Mouse (Mus musculus) hindbrain, postnatal 0 days (tissue): ENCODE data around the gene Trim47. TPM values are rescaled to one million over a fixed set of nuclear protein-coding genes. Genes with fewer than 3 reads are reported as not detected.

ENCODE experiments used
- ATAC-seq: fragments of 200-750 bp; cut with Nextera tagmentation; 2 replicates; pipeline ENCODE4 v1.8.0; 2017; ENCODE audit warnings: mild to moderate bottlenecking, moderate TSS enrichment, moderate library complexity
- DNase-seq: peaks from one replicate; pipeline ENCODE4 v3.0.0-alpha.2; 2015; ENCODE audit warnings: low spot score
- H3K27ac ChIP-seq: fragments of 300-500 bp; sonication (generic); 2 replicates; pipeline ENCODE4 v1.5.1; 2014; ENCODE audit warnings: mild to moderate bottlenecking
- H3K27me3 ChIP-seq: fragments of 300-500 bp; sonication (generic); 2 replicates; pipeline ENCODE4 v1.6.1; 2014; ENCODE audit warnings: low read length, mixed read lengths; ENCODE audit not compliant: insufficient read depth
- H3K36me3 ChIP-seq: fragments of 300-500 bp; sonication (generic); 2 replicates; pipeline ENCODE4 v1.6.1; 2014; ENCODE audit warnings: low read length, mixed read lengths; ENCODE audit not compliant: insufficient read depth
- H3K4me1 ChIP-seq: fragments of 300-500 bp; sonication (generic); 2 replicates; pipeline ENCODE4 v1.6.1; 2014; ENCODE audit warnings: antibody characterized with exemption, low read length, mixed read lengths; ENCODE audit not compliant: insufficient read depth
- H3K4me2 ChIP-seq: fragments of 300-500 bp; sonication (generic); 2 replicates; pipeline ENCODE4 v1.6.1; 2014; ENCODE audit warnings: low read depth, mild to moderate bottlenecking, low read length, moderate library complexity, mixed read lengths
- H3K4me3 ChIP-seq: fragments of 300-500 bp; sonication (generic); 2 replicates; pipeline ENCODE4 v1.5.1; 2014; ENCODE audit warnings: low read length
- H3K9ac ChIP-seq: fragments of 300-500 bp; sonication (generic); replicated peaks from 2 replicates; pipeline ENCODE4 v1.6.1; 2014; ENCODE audit warnings: mild to moderate bottlenecking, low read length, moderate library complexity, mixed read lengths
- H3K9me3 ChIP-seq: fragments of 300-500 bp; sonication (generic); 2 replicates; pipeline ENCODE4 v1.6.1; 2016; ENCODE audit warnings: low read length, mixed read lengths
- CTCF ChIP-seq: IDR thresholded peaks from 2 replicates; pipeline ENCODE4 v1.5.1; 2016; ENCODE audit warnings: antibody characterized with exemption, control low read depth, low read depth
- WGBS: fragments of 180-500 bp; shearing (Covaris S2); extraction: QIAGEN DNeasy Blood & Tissue Kit; methylation state at CpG from one replicate; pipeline ENCODE4 v1.1.7; 2014; 5-methylcytosine and 5-hydroxymethylcytosine counted together
- polyA plus RNA-seq: library from polyadenylated mRNA; unstranded; fragments of >200 nt; fragmentation: Nextera tagmentation; extraction: Ambion mirVana; gene quantifications from 2 replicates; pipeline ENCODE4 v1.2.1, GENCODE M21; 2015
- total RNA-seq: library from RNA; depleted of rRNA; stranded (reverse); fragments of >200 nt; gene quantifications from 2 replicates; pipeline ENCODE4 v1.2.3, GENCODE M21; 2014

Trim47 gene
- total and polyA plus RNA-seq, 2 experiments from 2014 or later, result 9.5 to 17.0 TPM

GRCm38 (mm10) chr11:116138096-116138467, 11.1 kb upstream of the Trim47 start:
- peak; percentile 12 for DNase-seq
- peak overlapping the region; percentile 79 for H3K4me2 ChIP-seq
- 2% methylated on average over 20 of the region's 20 CpGs for WGBS
- no peak for ATAC-seq
- peak overlapping the region; percentile 75 for H3K9ac ChIP-seq
- peak overlapping the region; percentile 86 for H3K4me3 ChIP-seq
- H3K27ac ChIP-seq, result peak overlapping the region; percentile 69
- 0 out of 2 replicates have a peak, but pooled peaks cover 4% of the 10 kb centered on the region for H3K36me3 ChIP-seq
- H3K27me3 ChIP-seq, result no peaks in the 10 kb centered on the region
- no peaks in the 10 kb centered on the region for H3K4me1 ChIP-seq
- TF ChIP-seq CTCF, result no peak
- no peaks in the 10 kb centered on the region for H3K9me3 ChIP-seq

- 90% methylated on average over 10 of the region's 10 CpGs for WGBS
- Histone ChIP-seq H3K36me3 (peaks cover 3% of the 10 kb centered on the region; the same call in 1 of the 2 replicates), H3K4me2 (no peak overlapping the region), H3K27me3 (no peaks in the 10 kb centered on the region), H3K4me1 (peaks cover 13% of the 10 kb centered on the region), H3K27ac (no peak overlapping the region), H3K9me3 (no peaks in the 10 kb centered on the region), H3K9ac (no peak overlapping the region), H3K4me3 (no peak overlapping the region)
- TF ChIP-seq CTCF, result no peak
- ATAC-seq (no peak), DNase-seq (no peak)
These were observed 7.2 kb upstream of the Trim47 start for GRCm38 (mm10) chr11:116134171-116134570.

- Histone ChIP-seq H3K9ac (no peak overlapping the region), H3K36me3 (peaks cover 3% of the 10 kb centered on the region; the same call in 1 of the 2 replicates), H3K4me1 (peaks cover 13% of the 10 kb centered on the region), H3K9me3 (no peaks in the 10 kb centered on the region), H3K4me2 (no peak overlapping the region), H3K4me3 (no peak overlapping the region), H3K27ac (no peak overlapping the region), H3K27me3 (no peaks in the 10 kb centered on the region)
- DNase-seq (no peak), ATAC-seq (no peak)
- no peak for TF ChIP-seq CTCF
- 80% methylated on average over 5 of the region's 5 CpGs for WGBS
These were observed 6.5 kb upstream of the Trim47 start for GRCm38 (mm10) chr11:116133497-116133896.

GRCm38 (mm10) chr11:116132366-116133333, 5.6 kb upstream of the Trim47 start:
- ATAC-seq (no peak), DNase-seq (peak; percentile 35)
- Histone ChIP-seq H3K36me3 (peaks cover 3% of the 10 kb centered on the region; the same call in 1 of the 2 replicates), H3K27ac (no peak overlapping the region), H3K4me1 (peaks cover 16% of the 10 kb centered on the region), H3K9ac (no peak overlapping the region), H3K4me2 (no peak overlapping the region), H3K9me3 (no peaks in the 10 kb centered on the region), H3K27me3 (no peaks in the 10 kb centered on the region), H3K4me3 (no peak overlapping the region)
- WGBS, result 82% methylated on average over 16 of the region's 16 CpGs
- peak; percentile 55 for TF ChIP-seq CTCF

- TF ChIP-seq CTCF, result no peak
- H3K9ac ChIP-seq, result peak overlapping the region; percentile 68; the same call in 1 of the 2 replicates
- H3K4me1 ChIP-seq, result peaks cover 20% of the 10 kb centered on the region
- no peaks in the 10 kb centered on the region for H3K9me3 ChIP-seq
- peak overlapping the region; percentile 65 for H3K4me2 ChIP-seq
- no peaks in the 10 kb centered on the region for H3K27me3 ChIP-seq
- peaks cover 3% of the 10 kb centered on the region; the same call in 1 of the 2 replicates for H3K36me3 ChIP-seq
- WGBS, result 76% methylated on average over 15 of the region's 15 CpGs
- H3K4me3 ChIP-seq, result peak overlapping the region; percentile 47
- DNase-seq (no peak), ATAC-seq (no peak)
- H3K27ac ChIP-seq, result peak overlapping the region; percentile 91
These were observed 4.5 kb upstream of the Trim47 start for GRCm38 (mm10) chr11:116131349-116132170.

- DNase-seq (peak; percentile 96), ATAC-seq (peak; percentile 89)
- peak within 1 kb of the TSS; percentile 91 for H3K27ac ChIP-seq
- peaks cover 20% of the 10 kb centered on the region for H3K4me1 ChIP-seq
- H3K9ac ChIP-seq, result peak within 1 kb of the TSS; percentile 68
- H3K36me3 ChIP-seq, result peaks cover 11% of the 10 kb centered on the region
- H3K9me3 ChIP-seq, result no peaks in the 10 kb centered on the region
- no peaks in the 10 kb centered on the region for H3K27me3 ChIP-seq
- peak within 1 kb of the TSS; percentile 65 for H3K4me2 ChIP-seq
- H3K4me3 ChIP-seq, result peak within 1 kb of the TSS; percentile 47
- under 1% methylated on average over 69 of the region's 69 CpGs for WGBS
- TF ChIP-seq CTCF, result peak; percentile 75
These were observed 3.6 kb upstream of the Trim47 start, which contains the start of gene Trim65 for GRCm38 (mm10) chr11:116130488-116131205. Trim65 (minus strand) TSS chr11:116131128.
